ENCODE assay signal across 15 mouse cellular contexts in genomic region chr7:132012969-132013679, GRCm38 (mm10). TPM values are rescaled to one million over a fixed set of nuclear protein-coding genes. Genes with fewer than 3 reads are reported as not detected.
DNase-seq lines count a peak whose midpoint lies in the region; ATAC-seq lines count a peak whose summit lies in the region.
"Had no signal": no experiment of that assay in that cellular context is flagged by ENCODE, and none has a peak within 500 bp of the region (broad histone marks: within the 10 kb centered on the region; RNA-seq: fewer than 3 reads in every experiment).

No protein-coding gene starts in this region.

- 20% methylated on average over 1 of the region's 1 CpGs for WGBS in embryonic facial prominence, embryonic 11.5 days
- WGBS in embryonic facial prominence, embryonic 10.5 days: 45% methylated on average over 1 of the region's 1 CpGs
- WGBS in forebrain, embryonic 14.5 days: 4% methylated on average over 1 of the region's 1 CpGs
- 36% methylated on average over 1 of the region's 1 CpGs for WGBS in midbrain, embryonic 10.5 days

- no peak overlapping the region for H3K27ac ChIP-seq in embryonic facial prominence, embryonic 11.5 days (replicated peaks; ENCODE audit: low read depth, low read length)
- H3K27ac ChIP-seq in embryonic facial prominence, embryonic 10.5 days (replicated peaks): no peak overlapping the region
- 0 out of 2 replicates have a peak overlapping the region, but pooled peaks have one; percentile 36 for H3K27ac ChIP-seq in forebrain, embryonic 14.5 days (ENCODE audit: low read depth, low read length)
- peak overlapping the region; percentile 33; the same call in 1 of the 2 replicates for H3K27ac ChIP-seq in midbrain, embryonic 10.5 days (replicated peaks)
- H3K27ac ChIP-seq: heart, embryonic 13.5 days; kidney, postnatal 0 days; stomach, postnatal 0 days had no signal

- H3K4me2 ChIP-seq in embryonic facial prominence, embryonic 11.5 days (ENCODE audit: low read depth, low read length): no peak overlapping the region
- no peak overlapping the region for H3K4me2 ChIP-seq in forebrain, embryonic 14.5 days (ENCODE audit: low read length)
- H3K4me2 ChIP-seq: heart, embryonic 13.5 days; liver, embryonic 11.5 days had no signal

- ATAC-seq in embryonic facial prominence, embryonic 11.5 days (replicated peaks; ENCODE audit: insufficient number of reproducible peaks, low FRiP score, low TSS enrichment, low read depth): no peak
- peak; percentile 82 for ATAC-seq in forebrain, embryonic 14.5 days

- no peak overlapping the region for H3K4me3 ChIP-seq in embryonic facial prominence, embryonic 11.5 days (ENCODE audit: low read depth, low read length)
- H3K4me3 ChIP-seq in embryonic facial prominence, embryonic 10.5 days: no peak overlapping the region
- no peak overlapping the region for H3K4me3 ChIP-seq in forebrain, embryonic 14.5 days (ENCODE audit: low read depth, low read length)
- H3K4me3 ChIP-seq in midbrain, embryonic 10.5 days: no peak overlapping the region
- H3K4me3 ChIP-seq: heart, embryonic 13.5 days; megakaryocyte, embryonic 14.5 days had no signal

- no peaks in the 10 kb centered on the region for H3K27me3 ChIP-seq in embryonic facial prominence, embryonic 11.5 days (ENCODE audit: control insufficient read depth, insufficient read depth, low read length)
- H3K27me3 ChIP-seq in embryonic facial prominence, embryonic 10.5 days (replicated peaks; ENCODE audit: low read depth, poor library complexity, severe bottlenecking): no peaks in the 10 kb centered on the region
- H3K27me3 ChIP-seq in forebrain, embryonic 14.5 days (replicated peaks; ENCODE audit: control insufficient read depth, insufficient read depth, low read length): no peaks in the 10 kb centered on the region
- H3K27me3 ChIP-seq in midbrain, embryonic 10.5 days (ENCODE audit: low read depth, poor library complexity, severe bottlenecking): no peaks in the 10 kb centered on the region
- H3K27me3 ChIP-seq: heart, embryonic 13.5 days; megakaryocyte, embryonic 14.5 days had no signal

- no peaks in the 10 kb centered on the region for H3K9me3 ChIP-seq in embryonic facial prominence, embryonic 11.5 days (replicated peaks; ENCODE audit: control insufficient read depth, low read length)
- no peaks in the 10 kb centered on the region for H3K9me3 ChIP-seq in embryonic facial prominence, embryonic 10.5 days
- H3K9me3 ChIP-seq in forebrain, embryonic 14.5 days (replicated peaks; ENCODE audit: control insufficient read depth, low read length): no peaks in the 10 kb centered on the region
- no peaks in the 10 kb centered on the region for H3K9me3 ChIP-seq in midbrain, embryonic 10.5 days (replicated peaks)
- H3K9me3 ChIP-seq: heart, embryonic 13.5 days; megakaryocyte, embryonic 14.5 days had no signal

- DNase-seq in embryonic facial prominence, embryonic 11.5 days (ENCODE audit: low spot score): peak; percentile 24
- no peak for DNase-seq in embryonic facial prominence, embryonic 10.5 days (ENCODE audit: low spot score)
- peak; percentile 95 for DNase-seq in Muller cell, postnatal 12 days (ENCODE audit: inconsistent ontology term)
- DNase-seq in forebrain, embryonic 14.5 days (ENCODE audit: low spot score): peak; percentile 87
- DNase-seq in midbrain, embryonic 10.5 days (ENCODE audit: low spot score): no peak
- no peak for DNase-seq in adrenal gland, postnatal 25 days
- no peak for DNase-seq in kidney, postnatal 36 days
- DNase-seq in kidney, adult 8-10 months: no peak
- DNase-seq: adrenal gland, adult 8-10 months; cerebellum, postnatal 25 days had no signal

- no peaks in the 10 kb centered on the region for H3K36me3 ChIP-seq in embryonic facial prominence, embryonic 11.5 days (replicated peaks; ENCODE audit: control insufficient read depth, insufficient read depth, low read depth, low read length)
- no peaks in the 10 kb centered on the region for H3K36me3 ChIP-seq in embryonic facial prominence, embryonic 10.5 days (replicated peaks)
- H3K36me3 ChIP-seq in forebrain, embryonic 14.5 days (ENCODE audit: control insufficient read depth, insufficient read depth, low read length): no peaks in the 10 kb centered on the region
- no peaks in the 10 kb centered on the region for H3K36me3 ChIP-seq in midbrain, embryonic 10.5 days
- H3K36me3 ChIP-seq: heart, embryonic 13.5 days had no signal

- H3K9ac ChIP-seq in embryonic facial prominence, embryonic 11.5 days (replicated peaks; ENCODE audit: low read length): no peak overlapping the region
- no peak overlapping the region for H3K9ac ChIP-seq in forebrain, embryonic 14.5 days (ENCODE audit: low read length)
- H3K9ac ChIP-seq: heart, embryonic 13.5 days had no signal

- H3K4me1 ChIP-seq in embryonic facial prominence, embryonic 11.5 days (ENCODE audit: control insufficient read depth, insufficient read depth, low read length): no peaks in the 10 kb centered on the region; the same call in 1 of the 2 replicates
- H3K4me1 ChIP-seq in embryonic facial prominence, embryonic 10.5 days: peaks cover 25% of the 10 kb centered on the region
- peaks cover 18% of the 10 kb centered on the region for H3K4me1 ChIP-seq in forebrain, embryonic 14.5 days (ENCODE audit: control insufficient read depth, insufficient read depth, low read length)
- H3K4me1 ChIP-seq in midbrain, embryonic 10.5 days: peaks cover 25% of the 10 kb centered on the region
- H3K4me1 ChIP-seq: heart, embryonic 13.5 days; megakaryocyte, embryonic 14.5 days had no signal

RNA-seq across cellular contexts. Expression of gene Gpr26, which starts 46.9 kb away (rescaled TPM):
- polyA plus RNA-seq in embryonic facial prominence, embryonic 11.5 days (2014; fragmentation: Nextera tagmentation; extraction: Ambion mirVana): 0.03 and 0.06 TPM in 2 replicates
- polyA plus RNA-seq in embryonic facial prominence, embryonic 10.5 days (2016; fragmentation: Nextera tagmentation; extraction: Ambion mirVana): not detected in 2 replicates
- polyA plus RNA-seq in forebrain, embryonic 14.5 days (2014; fragmentation: Nextera tagmentation; extraction: Ambion mirVana): 1.7 and 2.7 TPM in 2 replicates
- polyA plus RNA-seq in midbrain, embryonic 10.5 days (2016; fragmentation: Nextera tagmentation; extraction: Ambion mirVana): 0.05 TPM in 2 replicates
- not detected in 2 replicates for total RNA-seq in adrenal gland, postnatal 25 days (2021)
- polyA plus RNA-seq: heart, embryonic 13.5 days; kidney, postnatal 0 days; liver, embryonic 11.5 days; stomach, postnatal 0 days had no signal

Comparison
In these comparisons a context has a peak if more than half of its experiments do, and no peak if none do; other contexts are left out.
1. DNase-seq: peak in embryonic facial prominence, embryonic 11.5 days (single experiment), Muller cell, postnatal 12 days (single experiment) and forebrain, embryonic 14.5 days (single experiment); none in embryonic facial prominence, embryonic 10.5 days (single experiment), midbrain, embryonic 10.5 days (single experiment), adrenal gland, postnatal 25 days (single experiment), kidney, postnatal 36 days (0 of 2) and kidney, adult 8-10 months (0 of 2).
2. H3K27ac ChIP-seq: peak in forebrain, embryonic 14.5 days (single experiment) and midbrain, embryonic 10.5 days (single experiment); none in embryonic facial prominence, embryonic 11.5 days (single experiment) and embryonic facial prominence, embryonic 10.5 days (single experiment).